12 mouse cellular contexts compared by ENCODE assay signal in the genomic region with DNA sequence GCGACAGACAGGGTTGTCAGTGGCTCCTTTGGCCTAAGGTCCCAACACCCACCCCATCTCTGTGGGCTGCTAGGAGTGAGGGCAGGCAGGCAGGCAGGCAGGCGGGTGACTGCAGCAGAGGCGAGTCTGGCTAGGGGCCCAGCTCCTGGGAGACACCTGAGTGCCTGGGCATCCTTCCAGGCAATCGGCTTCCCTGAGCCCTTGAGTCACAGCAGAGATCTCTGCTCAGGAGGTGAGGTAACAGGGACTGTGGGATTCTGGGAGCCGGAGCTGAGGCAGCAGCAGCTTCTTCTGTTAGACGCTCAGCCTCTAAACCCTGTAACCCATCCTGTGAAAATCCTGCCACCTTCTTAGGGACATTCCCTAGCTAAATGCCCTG. TPM values are rescaled to one million over a fixed set of nuclear protein-coding genes. Genes with fewer than 3 reads are reported as not detected.
A peak's percentile ranks its signal among the peaks of the same experiment; 100 is the strongest.
DNase-seq lines count a peak whose midpoint lies in the region; ATAC-seq and TF ChIP-seq lines count a peak whose summit lies in the region.
"Had no signal": no experiment of that assay in that cellular context is flagged by ENCODE, and none has a peak within 500 bp of the region (broad histone marks: within the 10 kb centered on the region; RNA-seq: fewer than 3 reads in every experiment).

No protein-coding gene starts in this region.

- peak overlapping the region; percentile 23; the same call in 1 of the 2 replicates for H3K27ac ChIP-seq in heart, embryonic 16.5 days (ENCODE audit: low read length)
- H3K27ac ChIP-seq in midbrain, embryonic 13.5 days: no peak overlapping the region
- H3K27ac ChIP-seq: limb, embryonic 15.5 days had no signal

- H3K9me3 ChIP-seq in heart, embryonic 16.5 days (replicated peaks; ENCODE audit: control insufficient read depth, low read length): no peaks in the 10 kb centered on the region
- no peaks in the 10 kb centered on the region for H3K9me3 ChIP-seq in midbrain, embryonic 13.5 days
- H3K9me3 ChIP-seq: limb, embryonic 15.5 days had no signal

- H3K4me1 ChIP-seq in heart, embryonic 16.5 days (ENCODE audit: control insufficient read depth, insufficient read depth, low read length): peaks cover 13% of the 10 kb centered on the region
- no peaks in the 10 kb centered on the region for H3K4me1 ChIP-seq in midbrain, embryonic 13.5 days (replicated peaks)

- no peak for TF ChIP-seq POLR2A in brain, embryonic 14.5 days (IDR thresholded peaks at IDR 0.05; ENCODE audit: borderline replicate concordance, extremely low read depth, insufficient read depth, insufficient read length, poor library complexity, severe bottlenecking)

- DNase-seq in heart, adult 18-20 months: no peak
- peak; percentile 13 for DNase-seq in 3T3-L1 (ENCODE audit: low read depth, low spot score)
- DNase-seq in brain, embryonic 14.5 days (ENCODE audit: low read depth): peak; percentile 19
- peak; percentile 63 to 77 for DNase-seq in kidney, postnatal 25 days
- no peak for DNase-seq in embryo, embryonic 10.5 days (ENCODE audit: low spot score)
- DNase-seq: thymus, postnatal 4 days had no signal

- 0 out of 2 replicates have a peak, but pooled peaks have one; percentile 5 for ATAC-seq in heart, embryonic 16.5 days (replicated peaks; ENCODE audit: extremely low read depth, insufficient read depth, low FRiP score)
- ATAC-seq in granulocyte monocyte progenitor cell, adult 5-6 weeks (replicated peaks; ENCODE audit: poor library complexity, severe bottlenecking): no peak
- no peak for ATAC-seq in midbrain, embryonic 13.5 days

- H3K36me3 ChIP-seq in heart, embryonic 16.5 days (ENCODE audit: control insufficient read depth, insufficient read depth): peaks cover 48% of the 10 kb centered on the region
- H3K36me3 ChIP-seq in midbrain, embryonic 13.5 days: peaks cover 91% of the 10 kb centered on the region

- H3K4me2 ChIP-seq in heart, embryonic 16.5 days (ENCODE audit: low read depth, low read length): no peak overlapping the region
- H3K4me2 ChIP-seq in midbrain, embryonic 13.5 days (replicated peaks): no peak overlapping the region
- H3K4me2 ChIP-seq: limb, embryonic 15.5 days; midbrain, embryonic 11.5 days had no signal

- H3K4me3 ChIP-seq in heart, embryonic 16.5 days (ENCODE audit: low read length): no peak overlapping the region
- no peak overlapping the region for H3K4me3 ChIP-seq in midbrain, embryonic 13.5 days (replicated peaks)
- H3K4me3 ChIP-seq: limb, embryonic 15.5 days had no signal

- WGBS in heart, embryonic 16.5 days: 59% methylated on average over 6 of the region's 6 CpGs
- WGBS in midbrain, embryonic 13.5 days: 94% methylated on average over 6 of the region's 6 CpGs

- no peaks in the 10 kb centered on the region for H3K27me3 ChIP-seq in heart, embryonic 16.5 days (ENCODE audit: control insufficient read depth, insufficient read depth, low read length)
- no peaks in the 10 kb centered on the region for H3K27me3 ChIP-seq in midbrain, embryonic 13.5 days
- H3K27me3 ChIP-seq: limb, embryonic 15.5 days had no signal

- H3K9ac ChIP-seq in heart, embryonic 16.5 days (ENCODE audit: low read length): peak overlapping the region; percentile 14; the same call in 1 of the 2 replicates
- no peak overlapping the region for H3K9ac ChIP-seq in midbrain, embryonic 13.5 days (replicated peaks)
- H3K9ac ChIP-seq: limb, embryonic 15.5 days had no signal

- no peak for TF ChIP-seq CTCF in brain, embryonic 14.5 days (IDR thresholded peaks at IDR 0.05; ENCODE audit: borderline replicate concordance, extremely low read depth, insufficient read depth, insufficient read length)

RNA-seq across cellular contexts. Expression of a gene that starts 4.7 kb away (rescaled TPM):
- 4.0 and 5.9 TPM in 2 replicates for polyA plus RNA-seq in heart, embryonic 16.5 days (2015; fragmentation: Nextera tagmentation; extraction: Ambion mirVana)
- total RNA-seq in heart, adult 18-20 months (2021): 1 to 10 TPM in 1 of 2 experiments, under 1 TPM in 1; 0.37 to 4.8 TPM
- 0.11 and 0.19 TPM in 2 replicates for polyA plus RNA-seq in brain, embryonic 14.5 days (2012; rRNA removed)
- total RNA-seq in granulocyte monocyte progenitor cell, adult 5-6 weeks (2014; fragmentation: Nextera tagmentation): 0.38 TPM in 1 of 2 replicates, not detected in the other
- not detected in 2 replicates for total RNA-seq in granulocyte monocyte progenitor cell, adult 5-6 weeks (2017)
- not detected in 2 replicates for polyA plus RNA-seq in midbrain, embryonic 13.5 days (2015; fragmentation: Nextera tagmentation; extraction: Ambion mirVana)
- polyA plus RNA-seq: midbrain, embryonic 11.5 days had no signal

RNA-seq across cellular contexts. Expression of a gene that starts 12.1 kb away (rescaled TPM):
- 61.1 and 70.5 TPM in 2 replicates for polyA plus RNA-seq in heart, embryonic 16.5 days (2015; fragmentation: Nextera tagmentation; extraction: Ambion mirVana)
- total RNA-seq in heart, adult 18-20 months (2021): 10 to 100 TPM; 12.6 to 16.2 TPM
- polyA plus RNA-seq in brain, embryonic 14.5 days (2012; rRNA removed): 38.4 and 70.1 TPM in 2 replicates
- total RNA-seq in granulocyte monocyte progenitor cell, adult 5-6 weeks (2014; fragmentation: Nextera tagmentation): 102 and 131 TPM in 2 replicates
- 63.4 and 70.2 TPM in 2 replicates for total RNA-seq in granulocyte monocyte progenitor cell, adult 5-6 weeks (2017)
- 38.7 and 40.1 TPM in 2 replicates for polyA plus RNA-seq in midbrain, embryonic 13.5 days (2015; fragmentation: Nextera tagmentation; extraction: Ambion mirVana)

RNA-seq across cellular contexts. Expression of a gene that starts 12.1 kb away (rescaled TPM):
- 4.5 and 4.6 TPM in 2 replicates for polyA plus RNA-seq in heart, embryonic 16.5 days (2015; fragmentation: Nextera tagmentation; extraction: Ambion mirVana)
- total RNA-seq in heart, adult 18-20 months (2021): 10 to 100 TPM; 10.2 to 10.8 TPM
- polyA plus RNA-seq in brain, embryonic 14.5 days (2012; rRNA removed): not detected in 2 replicates
- total RNA-seq in granulocyte monocyte progenitor cell, adult 5-6 weeks (2014; fragmentation: Nextera tagmentation): not detected in 2 replicates
- not detected in 2 replicates for total RNA-seq in granulocyte monocyte progenitor cell, adult 5-6 weeks (2017)
- polyA plus RNA-seq in midbrain, embryonic 13.5 days (2015; fragmentation: Nextera tagmentation; extraction: Ambion mirVana): 0.16 and 0.23 TPM in 2 replicates
- polyA plus RNA-seq: forebrain, embryonic 11.5 days; midbrain, embryonic 11.5 days had no signal

RNA-seq across cellular contexts. Expression of a gene that starts 17.2 kb away (rescaled TPM):
- polyA plus RNA-seq in heart, embryonic 16.5 days (2015; fragmentation: Nextera tagmentation; extraction: Ambion mirVana): 64.3 and 73.5 TPM in 2 replicates
- total RNA-seq in heart, adult 18-20 months (2021): 10 to 100 TPM; 43.9 to 47.3 TPM
- polyA plus RNA-seq in brain, embryonic 14.5 days (2012; rRNA removed): 79.7 and 96.8 TPM in 2 replicates
- total RNA-seq in granulocyte monocyte progenitor cell, adult 5-6 weeks (2014; fragmentation: Nextera tagmentation): 56.8 and 63.3 TPM in 2 replicates
- 21.5 and 34.6 TPM in 2 replicates for total RNA-seq in granulocyte monocyte progenitor cell, adult 5-6 weeks (2017)
- polyA plus RNA-seq in midbrain, embryonic 13.5 days (2015; fragmentation: Nextera tagmentation; extraction: Ambion mirVana): 71.3 and 74.9 TPM in 2 replicates

RNA-seq across cellular contexts. Expression of a gene that starts 35.6 kb away (rescaled TPM):
- polyA plus RNA-seq in heart, embryonic 16.5 days (2015; fragmentation: Nextera tagmentation; extraction: Ambion mirVana): 2.8 and 11.6 TPM in 2 replicates
- total RNA-seq in heart, adult 18-20 months (2021): 1 to 10 TPM in 1 of 2 experiments, under 1 TPM in 1; 0.82 to 4.4 TPM
- 0.16 and 0.42 TPM in 2 replicates for polyA plus RNA-seq in brain, embryonic 14.5 days (2012; rRNA removed)
- total RNA-seq in granulocyte monocyte progenitor cell, adult 5-6 weeks (2014; fragmentation: Nextera tagmentation): 258 and 328 TPM in 2 replicates
- 107 and 112 TPM in 2 replicates for total RNA-seq in granulocyte monocyte progenitor cell, adult 5-6 weeks (2017)
- 0.64 and 1.3 TPM in 2 replicates for polyA plus RNA-seq in midbrain, embryonic 13.5 days (2015; fragmentation: Nextera tagmentation; extraction: Ambion mirVana)

Comparison
In these comparisons a context has a peak if more than half of its experiments do, and no peak if none do; other contexts are left out.
1. DNase-seq: peak in 3T3-L1 (single experiment), brain, embryonic 14.5 days (single experiment) and kidney, postnatal 25 days (2 of 2); none in heart, adult 18-20 months (0 of 2) and embryo, embryonic 10.5 days (single experiment).